Mouse (Mus musculus): ENCODE data around the gene Adgrb2. TPM values are rescaled to one million over a fixed set of nuclear protein-coding genes. Genes with fewer than 3 reads are reported as not detected.

Gene Adgrb2
- polyA plus RNA-seq, 1 experiment from 2014 or later, result not detected

- DNase-seq (no peak), ATAC-seq (no peak)
- H3K4me2 ChIP-seq (ENCODE audit: low read depth, low read length), result no peak overlapping the region
- no peaks in the 10 kb centered on the region for H3K9me3 ChIP-seq (ENCODE audit: low read length)
- TF ChIP-seq EP300 (IDR thresholded peaks at IDR 0.05; ENCODE audit: low read depth), result no peak
- TF ChIP-seq CTCF (IDR thresholded peaks at IDR 0.05; ENCODE audit: low read depth), result no peak
- WGBS (ENCODE audit: insufficient replicate concordance), result 20% methylated on average over 10 of the region's 10 CpGs
- no peak overlapping the region for H3K27ac ChIP-seq (ENCODE audit: low read depth)
- no peaks in the 10 kb centered on the region for H3K4me1 ChIP-seq (ENCODE audit: insufficient read depth)
- H3K27me3 ChIP-seq (ENCODE audit: insufficient read depth, low read length), result peaks cover 6% of the 10 kb centered on the region; the same call in 1 of the 2 replicates
- no peak overlapping the region for H3K4me3 ChIP-seq (ENCODE audit: low read depth, low read length)
- H3K9ac ChIP-seq (replicated peaks), result no peak overlapping the region
- H3K36me3 ChIP-seq (replicated peaks; ENCODE audit: insufficient read depth, low read length), result no peaks in the 10 kb centered on the region
Observed at GRCm38 (mm10) chr4:129966201-129966600, 18.5 kb upstream of the Adgrb2 start.

- Histone ChIP-seq H3K9ac (replicated peaks) (no peak overlapping the region), H3K9me3 (ENCODE audit: low read length) (no peaks in the 10 kb centered on the region), H3K36me3 (replicated peaks; ENCODE audit: insufficient read depth, low read length) (no peaks in the 10 kb centered on the region), H3K27me3 (ENCODE audit: insufficient read depth, low read length) (0 out of 2 replicates have a peak, but pooled peaks cover 10% of the 10 kb centered on the region), H3K4me3 (ENCODE audit: low read depth, low read length) (no peak overlapping the region), H3K27ac (ENCODE audit: low read depth) (no peak overlapping the region), H3K4me2 (ENCODE audit: low read depth, low read length) (no peak overlapping the region), H3K4me1 (ENCODE audit: insufficient read depth) (no peaks in the 10 kb centered on the region)
- DNase-seq (no peak), ATAC-seq (no peak)
- no peak for TF ChIP-seq EP300 (IDR thresholded peaks at IDR 0.05; ENCODE audit: low read depth)
- TF ChIP-seq CTCF (IDR thresholded peaks at IDR 0.05; ENCODE audit: low read depth), result no peak
- 43% methylated on average over 13 of the region's 13 CpGs for WGBS (ENCODE audit: insufficient replicate concordance)
Observed at GRCm38 (mm10) chr4:129967024-129968014, 17.4 kb upstream of the Adgrb2 start.

DNA sequence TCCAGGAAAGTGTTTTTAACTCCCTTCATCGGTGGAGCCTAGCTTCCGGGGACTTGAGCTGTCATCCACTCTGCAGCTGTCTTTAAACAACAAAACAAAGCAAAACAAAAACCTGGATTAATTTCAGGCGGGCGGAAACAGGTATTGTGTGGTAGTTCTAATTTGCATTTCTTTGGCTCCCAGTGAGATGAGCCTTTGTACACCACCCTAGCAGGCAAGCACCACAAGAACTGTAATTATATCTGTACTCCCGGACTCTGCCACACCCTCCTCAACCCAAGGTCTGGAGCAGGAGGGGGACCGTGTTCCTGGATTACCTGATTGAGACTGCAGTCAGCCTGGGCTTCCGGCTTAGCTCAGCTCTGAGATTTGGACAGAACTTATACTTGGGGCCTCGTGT, 14.5 kb upstream of the Adgrb2 start:
- DNase-seq, result no peak
- TF ChIP-seq CTCF (IDR thresholded peaks at IDR 0.05; ENCODE audit: low read depth) (no peak), EP300 (IDR thresholded peaks at IDR 0.05; ENCODE audit: low read depth) (no peak)
- Histone ChIP-seq H3K4me3 (ENCODE audit: low read depth, low read length) (no peak overlapping the region), H3K9me3 (ENCODE audit: low read length) (no peaks in the 10 kb centered on the region), H3K36me3 (replicated peaks; ENCODE audit: insufficient read depth, low read length) (no peaks in the 10 kb centered on the region), H3K9ac (replicated peaks) (no peak overlapping the region), H3K27ac (ENCODE audit: low read depth) (no peak overlapping the region), H3K27me3 (ENCODE audit: insufficient read depth, low read length) (peaks cover 17% of the 10 kb centered on the region), H3K4me2 (ENCODE audit: low read depth, low read length) (no peak overlapping the region), H3K4me1 (ENCODE audit: insufficient read depth) (no peaks in the 10 kb centered on the region)
- no peak for ATAC-seq
- 68% methylated on average over 8 of the region's 8 CpGs for WGBS (ENCODE audit: insufficient replicate concordance)

- Histone ChIP-seq H3K4me3 (ENCODE audit: low read depth, low read length) (no peak overlapping the region), H3K4me2 (ENCODE audit: low read depth, low read length) (no peak overlapping the region), H3K4me1 (ENCODE audit: insufficient read depth) (no peaks in the 10 kb centered on the region), H3K36me3 (replicated peaks; ENCODE audit: insufficient read depth, low read length) (no peaks in the 10 kb centered on the region), H3K27me3 (ENCODE audit: insufficient read depth, low read length) (peaks cover 19% of the 10 kb centered on the region), H3K9me3 (ENCODE audit: low read length) (no peaks in the 10 kb centered on the region), H3K9ac (replicated peaks) (no peak overlapping the region), H3K27ac (ENCODE audit: low read depth) (no peak overlapping the region)
- DNase-seq (no peak), ATAC-seq (no peak)
- WGBS (ENCODE audit: insufficient replicate concordance), result 81% methylated on average over 11 of the region's 11 CpGs
- no peak for TF ChIP-seq CTCF (IDR thresholded peaks at IDR 0.05; ENCODE audit: low read depth)
- TF ChIP-seq EP300 (IDR thresholded peaks at IDR 0.05; ENCODE audit: low read depth), result no peak
Observed at GRCm38 (mm10) chr4:129970861-129971260, 13.8 kb upstream of the Adgrb2 start.

DNA sequence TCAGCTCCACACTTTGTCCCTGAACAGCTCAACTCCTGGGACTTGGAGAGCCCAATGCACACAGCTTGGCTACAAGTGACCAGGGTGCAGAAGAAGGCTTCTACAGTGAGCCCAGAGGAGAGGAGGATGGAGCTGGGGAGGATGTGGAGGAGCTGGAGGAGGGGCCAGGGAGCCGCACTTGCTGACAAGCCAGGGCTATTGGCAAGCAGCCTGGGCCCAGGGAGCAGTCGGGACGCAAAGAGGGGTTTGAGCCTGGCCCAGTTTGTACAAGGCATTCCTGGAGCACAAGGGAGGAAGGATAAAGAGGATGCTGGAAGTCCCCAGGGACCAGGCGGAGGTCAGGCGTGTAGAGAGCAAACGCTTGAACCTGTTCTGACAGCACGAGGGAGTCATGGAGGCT, 12.7 kb upstream of the Adgrb2 start:
- no peak for TF ChIP-seq EP300 (IDR thresholded peaks at IDR 0.05; ENCODE audit: low read depth)
- TF ChIP-seq CTCF (IDR thresholded peaks at IDR 0.05; ENCODE audit: low read depth), result no peak
- DNase-seq (no peak), ATAC-seq (no peak)
- H3K27ac ChIP-seq (ENCODE audit: low read depth), result no peak overlapping the region
- H3K4me1 ChIP-seq (ENCODE audit: insufficient read depth), result no peaks in the 10 kb centered on the region
- 42% methylated on average over 7 of the region's 7 CpGs for WGBS (ENCODE audit: insufficient replicate concordance)
- no peak overlapping the region for H3K4me2 ChIP-seq (ENCODE audit: low read depth, low read length)
- H3K4me3 ChIP-seq (ENCODE audit: low read depth, low read length), result no peak overlapping the region
- peaks cover 19% of the 10 kb centered on the region for H3K27me3 ChIP-seq (ENCODE audit: insufficient read depth, low read length)
- H3K9ac ChIP-seq (replicated peaks), result no peak overlapping the region
- no peaks in the 10 kb centered on the region for H3K9me3 ChIP-seq (ENCODE audit: low read length)
- no peaks in the 10 kb centered on the region for H3K36me3 ChIP-seq (replicated peaks; ENCODE audit: insufficient read depth, low read length)

DNA sequence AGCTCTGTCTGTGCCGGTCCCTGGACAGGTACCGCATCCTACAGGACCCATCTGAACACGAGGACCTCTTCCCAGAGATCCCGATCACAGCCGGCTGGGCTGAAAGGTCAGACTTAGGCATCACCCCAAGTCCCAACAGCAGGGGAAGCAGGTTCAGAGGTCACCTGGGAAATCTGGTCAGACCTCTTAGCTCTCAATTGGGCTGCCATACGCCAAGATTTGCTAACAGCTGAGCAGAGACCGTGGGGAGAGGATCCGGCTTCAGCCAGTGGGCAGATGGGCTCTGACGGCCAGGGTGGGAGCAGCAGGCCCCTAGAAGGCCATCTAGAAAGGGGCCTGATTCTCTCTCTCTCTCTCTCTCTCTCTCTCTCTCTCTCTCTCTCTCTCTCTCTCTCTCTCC, 10.4 kb upstream of the Adgrb2 start:
- no peak for DNase-seq
- no peak overlapping the region for H3K9ac ChIP-seq (replicated peaks)
- no peak for TF ChIP-seq CTCF (IDR thresholded peaks at IDR 0.05; ENCODE audit: low read depth)
- TF ChIP-seq EP300 (IDR thresholded peaks at IDR 0.05; ENCODE audit: low read depth), result no peak
- H3K4me2 ChIP-seq (ENCODE audit: low read depth, low read length), result no peak overlapping the region
- H3K4me1 ChIP-seq (ENCODE audit: insufficient read depth), result no peaks in the 10 kb centered on the region
- no peaks in the 10 kb centered on the region for H3K36me3 ChIP-seq (replicated peaks; ENCODE audit: insufficient read depth, low read length)
- H3K27me3 ChIP-seq (ENCODE audit: insufficient read depth, low read length), result peaks cover 16% of the 10 kb centered on the region
- no peaks in the 10 kb centered on the region for H3K9me3 ChIP-seq (ENCODE audit: low read length)
- ATAC-seq, result no peak
- H3K4me3 ChIP-seq (ENCODE audit: low read depth, low read length), result no peak overlapping the region
- 61% methylated on average over 9 of the region's 9 CpGs for WGBS (ENCODE audit: insufficient replicate concordance)
- H3K27ac ChIP-seq (ENCODE audit: low read depth), result no peak overlapping the region
